Mouse (Mus musculus): ENCODE measurements around the gene Dnajc16.
"Not testable (repeated sequence)": the region's sequence is repeated elsewhere in the genome, so short reads cannot be mapped to it uniquely, and the experiment has no call there.

Dnajc16 gene

DNA sequence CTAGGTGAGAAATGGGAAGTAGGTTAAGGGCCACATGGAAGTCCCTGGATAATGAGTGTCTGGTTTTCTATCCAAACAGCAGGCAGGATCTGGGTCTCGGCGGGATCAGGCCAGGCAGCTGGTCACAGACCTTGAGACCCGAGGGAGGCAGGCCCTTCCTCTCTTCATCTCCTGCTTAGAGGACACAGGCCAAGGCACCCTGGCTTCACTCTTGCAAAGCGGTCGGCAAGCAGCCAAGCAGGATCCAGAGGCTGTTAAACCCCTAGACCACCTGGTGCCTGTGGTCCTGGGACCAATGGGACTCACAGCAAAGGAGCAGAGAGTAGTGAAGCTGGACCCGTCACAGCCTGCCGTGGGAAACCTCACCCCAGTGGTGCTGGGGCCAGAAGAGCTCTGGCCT, 5.6 kb upstream of the Dnajc16 start:
- no peak for DNase-seq (ENCODE audit: low spot score in 2 of 2)

DNA sequence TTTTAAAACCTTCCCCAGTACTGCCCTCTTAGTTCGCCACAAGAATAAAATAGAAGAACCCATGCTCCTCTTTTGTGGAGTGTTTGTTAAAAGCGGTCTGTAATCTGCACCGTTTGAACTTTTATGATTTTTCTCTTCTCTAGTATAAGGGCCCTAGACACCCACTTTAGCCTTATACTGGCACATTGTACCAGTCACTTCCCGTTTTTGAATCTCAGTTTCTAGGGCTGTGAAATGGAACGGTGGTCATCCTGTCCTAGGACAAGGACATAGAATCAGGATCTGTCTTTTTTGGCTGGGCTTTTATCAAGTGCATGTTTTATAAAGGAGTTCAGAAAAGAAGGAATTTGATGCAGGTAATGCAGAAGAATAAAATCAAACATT, 3.4 kb upstream of the Dnajc16 start:
- DNase-seq (ENCODE audit: low spot score in 2 of 2), result no peak

DNA sequence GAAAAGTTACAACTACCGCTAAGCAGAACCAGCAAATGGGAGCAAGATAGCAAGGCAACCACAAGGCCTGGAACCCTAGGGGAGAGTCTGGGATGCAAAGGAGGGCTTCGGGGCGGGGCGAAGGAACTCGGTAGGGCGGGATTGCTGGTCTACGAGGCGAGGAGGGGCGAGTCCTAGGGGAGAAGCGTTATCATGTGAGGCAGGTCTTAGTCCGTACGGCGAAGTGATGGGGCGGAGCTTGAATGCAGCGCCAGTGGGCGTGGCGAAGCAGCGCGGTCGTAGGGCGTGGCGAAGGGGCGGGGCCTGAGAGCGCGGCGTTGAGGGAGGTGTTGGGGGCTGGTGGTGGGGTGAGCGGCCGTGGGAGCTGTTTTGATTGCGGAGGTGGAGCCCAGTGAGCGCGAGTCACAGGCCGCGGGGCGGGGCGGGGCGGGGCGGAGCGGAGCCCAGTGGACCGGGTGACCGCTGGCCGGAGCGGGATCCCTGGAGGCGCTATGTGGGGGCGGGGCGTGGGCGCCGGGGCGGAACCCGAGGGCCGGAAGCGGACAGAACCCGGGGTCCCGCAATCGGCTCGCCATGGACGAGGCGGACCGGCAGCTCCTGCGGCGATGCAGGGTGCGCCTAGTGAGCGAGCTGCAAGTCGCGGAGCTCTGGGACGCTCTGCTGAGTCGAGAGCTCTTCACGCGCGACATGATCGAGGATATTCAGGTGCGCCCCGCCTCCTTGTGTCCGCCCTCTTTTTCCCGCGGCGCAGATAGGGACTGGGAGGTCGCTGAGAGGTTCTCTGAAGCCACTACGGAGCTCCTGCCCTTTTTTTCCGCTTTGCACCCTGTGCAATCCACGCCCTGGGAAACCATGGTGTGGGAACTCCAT, 2.8 kb upstream of the Dnajc16 start, which contains the start of gene Casp9:
Casp9 (plus strand) TSS at position 331 of the 870 bp plus-strand sequence.
- DNase-seq (ENCODE audit: low spot score in 2 of 2), result peak; percentile 93 to 94

DNA sequence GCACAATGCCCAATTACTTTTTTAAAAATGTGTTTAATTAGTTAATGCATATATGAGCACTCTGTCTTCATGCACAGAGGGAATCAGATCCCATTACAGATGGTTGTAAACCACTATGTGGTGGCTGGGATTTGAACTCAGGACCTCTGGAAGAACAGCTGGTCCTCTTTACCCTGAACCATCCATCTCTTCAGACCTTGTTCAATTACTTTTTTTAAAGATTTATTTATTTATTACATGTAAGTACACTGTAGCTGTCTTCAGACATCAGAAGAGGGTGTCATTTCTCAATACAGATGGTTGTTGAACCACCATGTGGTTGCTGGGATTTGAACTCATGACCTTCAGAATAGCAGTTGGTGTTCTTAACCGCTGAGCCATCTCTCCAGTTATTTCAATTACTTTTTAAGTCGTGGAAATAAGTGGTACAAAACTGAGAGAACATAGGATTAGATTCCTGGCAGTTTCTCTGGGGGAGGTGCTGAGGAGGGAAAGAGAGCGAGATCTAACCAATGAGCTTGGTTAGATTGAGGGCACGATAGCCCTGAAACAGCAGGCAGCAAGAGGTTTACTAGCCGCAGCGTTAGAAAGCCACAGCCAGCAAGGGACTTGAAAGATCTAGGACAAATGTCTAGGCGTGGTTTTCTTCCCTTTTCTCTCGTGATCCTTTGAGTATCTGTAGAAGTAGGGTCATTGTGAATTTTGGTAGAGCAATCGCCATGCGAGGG, 2.0 kb upstream of the Dnajc16 start:
- no peak for DNase-seq (ENCODE audit: low spot score in 2 of 2)

DNA sequence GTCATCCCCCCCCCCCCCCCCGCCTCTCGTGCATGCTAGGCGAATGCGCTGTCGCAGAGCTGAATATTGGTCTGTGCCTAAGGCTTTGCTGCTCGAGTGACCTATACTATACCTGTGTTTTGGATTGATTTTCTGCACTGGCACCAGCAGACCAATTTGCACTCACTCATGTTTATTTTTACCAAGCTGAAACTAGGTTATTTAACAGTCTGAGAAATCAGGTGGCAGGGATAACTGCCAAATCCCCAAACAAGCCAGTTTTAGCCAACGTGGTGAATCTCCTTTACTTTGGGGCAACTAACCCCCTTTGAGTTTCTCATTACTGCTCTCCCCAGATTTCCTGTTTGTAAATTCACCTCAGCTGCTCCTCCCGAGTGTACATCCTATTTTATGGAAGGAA, 1.2 kb upstream of the Dnajc16 start:
- no peak for DNase-seq (ENCODE audit: low spot score in 2 of 2)

DNA sequence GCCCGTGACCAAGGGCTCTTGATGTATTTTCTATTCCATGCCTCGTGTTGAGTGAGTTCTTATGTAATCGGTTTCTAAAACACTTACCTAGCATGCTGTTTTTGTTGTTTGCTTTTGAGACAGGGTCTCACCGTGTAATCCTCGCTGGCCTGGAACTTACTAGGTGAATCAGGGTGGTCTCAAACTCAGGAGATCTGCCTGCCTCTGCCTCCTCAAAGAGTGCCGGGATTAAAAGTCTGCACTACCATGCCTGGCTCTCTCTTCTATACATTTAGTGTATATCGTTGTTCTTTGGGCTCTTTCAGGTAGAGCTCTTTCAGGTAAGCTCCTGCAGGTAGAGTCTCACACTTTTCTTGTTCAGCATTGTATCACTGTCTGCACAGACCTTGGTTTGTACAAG, 755 bp upstream of the Dnajc16 start:
- DNase-seq (ENCODE audit: low spot score in 2 of 2), result no peak

DNA sequence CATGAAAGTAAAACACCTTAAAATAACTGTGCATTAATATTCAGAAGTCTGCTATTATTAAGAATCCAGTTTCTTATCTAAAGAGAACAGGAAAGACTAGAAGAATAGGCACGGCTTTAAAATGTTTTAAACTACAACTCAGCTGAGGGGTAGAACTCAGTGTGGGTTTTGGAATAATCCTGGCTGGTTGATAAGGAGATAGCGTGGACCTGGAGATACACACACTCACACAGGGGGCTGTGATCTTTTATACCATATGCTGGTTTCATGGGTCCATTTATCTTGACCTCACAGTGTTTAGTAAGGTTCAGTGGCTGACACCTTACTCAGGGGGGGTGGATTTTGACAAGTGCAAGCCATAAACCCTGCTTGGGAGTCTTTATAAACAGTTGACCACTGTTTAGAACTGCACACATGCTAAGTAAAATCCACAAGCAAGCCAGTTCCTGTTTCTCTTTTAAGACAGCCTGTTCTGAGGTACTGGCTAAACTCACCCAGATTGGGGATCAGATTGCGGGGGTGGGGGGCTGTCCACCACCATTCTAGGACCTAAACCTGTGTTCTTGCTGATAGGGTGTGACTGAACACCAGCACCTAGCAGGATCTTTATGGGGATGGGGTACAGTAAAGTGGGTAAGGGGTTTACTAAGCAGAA, 1.0 kb downstream of the Dnajc16 start:
- no peak for DNase-seq (ENCODE audit: low spot score in 2 of 2)

DNA sequence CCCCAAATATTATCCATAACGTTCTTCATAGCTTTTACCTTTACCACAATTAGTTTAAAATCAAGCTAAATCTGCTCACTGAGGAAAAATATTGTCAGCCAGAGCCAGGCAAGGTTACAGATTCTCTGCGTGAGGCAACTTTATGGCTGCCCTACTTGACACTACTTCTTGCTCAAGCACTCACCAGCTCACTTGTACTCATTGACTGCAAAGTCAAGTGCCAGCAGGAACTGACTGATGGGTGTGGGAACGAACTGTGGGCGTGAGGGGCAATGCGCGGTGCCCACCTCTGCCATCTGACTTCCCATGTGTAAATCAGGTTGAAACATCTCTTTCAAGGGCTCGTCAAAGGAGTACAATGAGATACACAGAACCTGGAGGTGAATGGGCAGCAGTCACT, 3.3 kb downstream of the Dnajc16 start:
- DNase-seq (ENCODE audit: low spot score in 2 of 2), result no peak

DNA sequence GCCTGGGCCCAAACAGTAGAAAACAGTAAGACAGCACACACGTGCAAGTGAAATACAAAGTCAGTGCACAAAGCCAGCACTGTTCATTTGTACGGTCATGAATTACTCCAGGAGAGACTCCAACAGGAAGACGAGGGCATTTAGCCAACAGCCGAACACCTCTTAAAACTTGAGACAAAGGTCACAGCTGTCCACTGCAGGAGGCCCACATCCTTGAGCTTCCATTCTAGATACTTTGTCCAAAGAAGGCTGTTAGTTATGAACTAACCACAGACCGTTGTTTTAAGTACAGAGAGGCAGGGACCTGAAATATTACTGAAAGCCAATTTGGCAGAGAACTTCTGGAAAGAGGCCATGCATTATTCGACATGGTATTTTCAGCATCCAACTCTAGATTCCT, 3.7 kb downstream of the Dnajc16 start:
- no peak for DNase-seq (ENCODE audit: low spot score in 2 of 2)

DNA sequence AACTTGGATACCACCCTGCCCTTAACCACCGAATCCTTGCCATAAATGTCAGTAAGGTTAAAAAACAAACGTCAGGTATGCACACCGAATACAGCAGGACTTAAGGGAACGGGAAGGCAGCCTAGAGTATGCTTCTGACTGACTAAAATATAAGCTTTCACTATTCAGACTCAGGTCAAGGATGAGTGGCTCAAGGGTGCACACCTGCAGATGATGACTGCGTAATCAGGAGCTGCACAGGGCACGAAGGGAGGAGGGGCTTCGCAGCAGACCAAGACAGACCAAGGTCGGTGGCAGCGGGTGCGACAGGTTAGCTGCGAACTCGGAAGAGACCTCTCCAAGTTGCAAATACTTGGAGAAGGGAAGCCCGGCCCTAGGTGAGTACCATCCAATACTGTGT, 4.6 kb downstream of the Dnajc16 start:
- DNase-seq (ENCODE audit: low spot score in 2 of 2), result no peak

DNA sequence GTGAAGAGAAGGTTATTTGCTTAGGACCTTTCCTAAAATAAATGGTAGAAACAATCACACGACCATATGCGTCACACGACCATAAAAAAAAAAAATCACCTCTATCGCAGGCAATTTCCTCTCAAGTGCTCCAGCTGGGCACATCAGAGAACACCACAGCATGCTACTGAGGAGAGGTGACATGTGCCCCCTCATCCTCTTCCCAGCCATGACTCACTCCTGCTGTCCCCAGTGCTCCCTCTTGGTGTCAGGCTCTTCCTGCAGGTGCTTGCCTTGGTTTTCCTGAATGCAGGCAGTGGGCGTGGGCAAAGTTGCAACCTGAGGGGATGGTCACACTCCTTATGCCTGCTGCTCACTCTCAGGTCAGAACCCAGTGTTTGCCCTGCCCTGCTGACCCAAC, 5.9 kb downstream of the Dnajc16 start:
- DNase-seq (ENCODE audit: low spot score in 2 of 2), result no peak

DNA sequence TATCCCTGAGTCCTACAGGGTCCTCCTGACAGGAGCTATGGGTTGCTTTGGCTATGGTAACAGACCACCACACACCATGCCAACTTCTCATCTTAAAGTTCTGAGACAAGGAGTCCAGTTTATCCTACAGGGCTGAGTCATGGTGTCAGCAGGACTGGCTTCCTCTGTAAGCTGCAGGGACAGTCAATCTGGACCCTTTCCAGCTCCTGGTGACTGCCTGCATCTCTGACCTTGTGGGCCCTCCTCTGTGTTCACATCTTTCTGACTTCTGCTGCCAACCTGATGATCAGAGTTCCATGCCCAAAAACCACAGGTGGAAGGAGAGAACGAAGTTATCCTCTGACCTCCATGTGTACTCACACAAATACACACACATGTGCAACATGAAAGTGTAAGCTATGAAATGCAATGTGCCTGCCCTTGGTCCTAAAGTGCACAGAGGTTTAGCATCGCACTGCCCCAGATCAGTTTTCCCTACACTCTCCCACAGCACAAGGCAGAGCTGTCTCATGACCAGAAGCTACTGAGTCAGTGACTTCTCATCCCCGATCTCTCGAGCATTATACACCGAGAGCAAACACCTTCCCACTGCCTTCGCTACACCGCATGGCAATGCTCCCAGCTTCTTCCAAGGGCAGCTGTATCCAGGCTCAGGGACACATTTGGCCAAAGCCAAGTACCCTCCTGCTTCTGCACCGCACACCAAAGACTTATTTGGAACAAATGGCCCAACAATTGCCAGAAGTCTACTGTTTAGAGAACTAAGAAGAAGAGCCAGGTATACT, 9.3 kb downstream of the Dnajc16 start:
- DNase-seq (ENCODE audit: low spot score in 2 of 2), result no peak

DNA sequence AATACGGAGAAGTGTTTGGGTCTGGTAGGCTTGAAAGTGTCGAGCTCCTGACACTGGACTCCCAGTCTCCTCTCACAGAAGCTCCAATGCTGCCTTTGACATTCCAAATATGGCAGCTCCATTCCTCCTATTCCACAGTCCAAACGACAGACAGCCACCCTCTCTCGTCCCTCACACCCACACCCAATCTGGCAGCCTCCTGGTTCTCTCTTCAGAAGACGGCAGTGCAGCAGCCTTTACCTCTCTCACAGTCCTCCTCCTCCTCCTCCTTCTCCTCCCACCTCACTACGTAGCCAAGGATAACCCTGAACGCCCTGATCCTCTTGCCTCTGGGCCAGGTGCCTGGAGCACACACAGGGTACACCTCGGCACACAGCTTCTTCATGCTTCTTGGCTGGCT, 10.9 kb downstream of the Dnajc16 start:
- DNase-seq (ENCODE audit: low spot score in 2 of 2), result peak in 1 of 2 experiments; percentile 43

DNA sequence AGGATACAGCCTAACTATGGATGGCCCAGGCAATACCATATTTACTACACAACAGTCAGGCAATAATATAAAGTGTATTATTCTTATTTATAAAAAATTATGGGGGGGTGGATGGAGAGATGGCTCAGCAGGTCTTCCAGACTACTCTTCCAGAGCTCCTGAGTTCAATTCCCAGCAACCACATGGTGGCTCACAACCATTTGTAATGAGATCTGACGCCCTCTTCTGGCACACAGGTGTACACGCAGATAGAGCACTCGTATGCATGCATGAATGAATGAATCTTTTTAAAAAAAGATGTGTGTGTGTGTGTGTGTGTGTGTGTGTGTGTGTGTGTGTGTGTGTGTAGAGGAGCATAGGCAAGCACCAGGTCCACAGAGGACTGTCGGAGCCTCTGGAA, 17.7 kb downstream of the Dnajc16 start:
- not testable (repeated sequence) for DNase-seq (ENCODE audit: low spot score in 2 of 2)

DNA sequence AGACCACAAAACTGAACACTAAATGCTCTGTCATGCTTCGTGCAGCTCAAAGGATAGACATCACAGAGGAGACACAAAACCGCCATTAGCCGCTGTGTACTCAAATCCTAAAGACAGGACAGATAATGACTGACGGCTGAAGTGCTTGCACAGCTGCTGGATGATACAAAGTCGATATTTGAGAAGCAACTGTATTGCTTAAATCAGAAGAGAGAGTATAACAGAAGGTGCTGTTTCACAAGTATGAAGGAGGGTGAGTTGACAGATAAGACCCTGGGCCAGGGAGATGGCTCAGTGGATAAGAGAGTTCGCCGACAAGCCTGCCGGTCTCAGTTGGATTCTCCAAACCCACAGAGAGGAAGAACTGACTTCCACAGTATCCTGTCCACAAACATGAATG, 18.9 kb downstream of the Dnajc16 start:
- DNase-seq (ENCODE audit: low spot score in 2 of 2), result no peak

DNA sequence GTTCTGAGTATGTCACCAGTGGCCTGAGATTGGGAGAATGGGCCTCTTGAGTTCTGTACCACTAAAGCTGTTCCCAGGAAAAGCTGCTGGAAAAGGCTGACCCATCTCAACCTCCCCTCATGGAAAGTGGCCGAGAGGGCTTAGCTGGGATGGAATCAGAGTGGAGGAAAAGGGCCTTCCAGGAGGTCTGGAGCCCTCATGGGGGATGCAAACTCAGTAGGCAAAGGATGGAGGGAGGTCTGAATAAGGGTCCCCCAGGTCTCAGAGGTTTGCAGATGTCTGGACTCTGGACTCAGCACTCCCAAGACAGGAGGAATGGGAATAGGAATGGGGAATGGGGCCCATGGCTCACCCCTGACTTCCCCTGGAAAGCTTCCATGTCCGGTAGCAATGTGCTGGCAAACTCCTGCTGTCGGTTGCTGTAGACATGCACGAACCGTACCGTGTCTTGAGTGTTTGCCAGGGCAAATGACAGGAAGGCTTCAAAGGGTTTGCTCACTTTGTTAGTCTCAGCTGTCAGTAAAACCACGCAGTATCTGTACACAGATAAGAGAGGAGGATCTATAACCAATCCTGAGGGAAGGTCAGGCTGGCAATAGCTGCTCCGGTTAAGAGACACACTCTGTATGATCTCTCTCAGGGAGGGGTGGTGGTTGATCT, 21.1 kb downstream of the Dnajc16 start:
- DNase-seq (ENCODE audit: low spot score in 2 of 2), result no peak

DNA sequence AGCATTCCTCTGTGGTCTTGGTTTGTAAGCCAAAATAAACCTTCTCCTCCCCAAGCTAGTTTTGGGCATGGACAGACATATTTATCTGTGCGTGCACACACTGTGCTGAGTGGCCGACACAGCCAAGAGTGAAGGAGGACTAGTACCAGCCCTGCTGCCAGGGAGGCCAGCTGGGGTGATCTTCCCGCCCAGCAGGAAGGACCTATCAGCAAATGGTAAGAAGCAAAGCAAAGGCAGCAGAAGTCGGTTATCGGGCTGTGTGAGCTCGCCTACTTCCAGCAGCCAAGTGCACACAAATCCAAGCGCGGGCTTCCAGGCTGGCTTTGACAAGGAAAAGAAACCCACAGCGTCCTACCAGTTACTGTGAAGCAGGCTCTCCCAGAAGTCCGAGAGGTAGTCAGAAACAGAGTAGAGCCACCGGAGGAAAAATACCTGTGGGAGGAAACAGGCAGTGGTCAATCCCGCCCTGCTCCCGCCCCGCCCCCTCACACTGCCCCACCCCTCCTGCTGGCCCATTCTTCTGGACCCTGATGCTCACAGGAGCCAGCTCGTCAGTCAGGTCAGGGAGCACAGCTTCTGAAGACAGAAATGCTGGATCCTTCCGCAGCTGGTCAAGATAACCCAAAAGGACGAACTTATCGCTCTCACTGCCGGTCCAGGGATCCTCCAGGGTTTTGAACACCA, 23.2 kb downstream of the Dnajc16 start:
- DNase-seq (ENCODE audit: low spot score in 2 of 2), result no peak

DNA sequence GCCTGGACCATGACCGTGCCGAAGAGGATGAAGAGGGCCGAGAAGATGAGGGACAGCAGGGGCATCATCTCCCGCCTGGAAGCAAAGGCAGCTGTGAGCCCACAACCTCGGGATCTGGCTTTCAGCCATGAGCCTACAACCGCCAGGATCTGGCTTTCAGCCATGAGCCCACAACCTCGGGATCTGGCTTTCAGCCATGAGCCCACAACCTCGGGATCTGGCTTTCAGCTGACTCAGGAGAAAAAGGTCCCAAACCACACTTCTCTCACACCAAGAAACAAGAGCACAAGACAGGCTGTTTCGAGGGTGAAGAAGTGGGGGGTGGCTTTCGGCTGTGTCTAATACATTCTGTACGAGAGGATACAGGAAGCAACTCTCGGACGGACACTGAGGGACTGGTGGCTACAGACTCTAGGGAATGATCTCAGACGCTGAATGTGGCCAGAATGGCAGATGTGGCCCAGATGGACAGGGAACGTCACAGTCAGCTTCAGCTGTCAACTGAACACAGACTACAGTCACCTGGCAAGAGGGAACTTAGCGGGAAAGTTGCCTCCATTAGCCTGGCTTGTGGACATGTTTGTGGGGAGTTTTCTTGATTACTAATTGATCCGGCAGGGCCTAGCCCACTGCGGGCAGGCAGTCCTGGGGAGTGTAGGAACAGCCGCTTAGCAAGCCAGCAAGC, 23.9 kb downstream of the Dnajc16 start:
- DNase-seq (ENCODE audit: low spot score in 2 of 2), result no peak

DNA sequence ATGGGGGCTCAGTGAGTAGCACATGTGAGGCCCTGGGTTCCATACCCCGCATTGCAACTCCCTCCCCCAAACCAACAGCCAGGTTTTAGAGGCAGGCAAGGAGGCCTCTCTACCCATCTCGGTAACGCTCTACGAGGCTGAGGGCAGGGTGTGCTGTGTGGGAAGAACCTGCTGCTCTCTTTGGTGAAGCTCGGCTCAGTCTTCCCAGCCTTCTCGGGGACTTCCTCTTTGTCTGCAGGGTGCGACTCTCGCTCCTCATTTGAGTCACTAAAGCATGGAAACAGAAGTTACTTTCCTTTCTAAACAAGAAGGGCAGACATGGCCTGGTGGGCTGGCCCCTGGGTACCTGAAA, 24.4 kb downstream of the Dnajc16 start:
- DNase-seq (ENCODE audit: low spot score in 2 of 2), result no peak

DNA sequence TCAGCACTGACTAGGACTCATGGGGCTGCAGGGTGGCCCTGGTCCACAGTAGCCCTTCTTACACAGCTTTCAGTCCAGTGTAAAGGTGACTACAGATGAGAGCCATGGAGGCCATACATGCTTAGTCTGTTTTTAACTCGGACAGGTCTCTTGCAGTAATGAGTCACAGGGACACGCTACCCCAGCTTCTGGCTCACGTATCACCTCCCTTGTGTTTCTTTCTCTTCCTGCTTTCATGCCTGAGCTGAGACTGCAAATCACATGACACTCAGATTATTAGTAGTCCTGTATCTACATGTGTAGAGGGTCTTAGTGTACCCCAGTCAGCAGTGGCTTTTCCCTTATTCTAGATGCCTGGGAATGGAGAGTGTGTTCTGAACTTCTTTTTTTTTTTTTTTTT, 25.7 kb downstream of the Dnajc16 start:
- DNase-seq (ENCODE audit: low spot score in 2 of 2), result no peak

Measured in frontal cortex, postnatal 25 days (tissue).